Mouse (Mus musculus): ENCODE measurements around the gene Vps37b. TPM values are rescaled to one million over a fixed set of nuclear protein-coding genes. Genes with fewer than 3 reads are reported as not detected.
A peak's percentile ranks its signal among the peaks of the same experiment; 100 is the strongest.

The Vps37b gene
- total RNA-seq, 2 experiments from 2014 or later: 51.4 to 58.3 TPM

DNA sequence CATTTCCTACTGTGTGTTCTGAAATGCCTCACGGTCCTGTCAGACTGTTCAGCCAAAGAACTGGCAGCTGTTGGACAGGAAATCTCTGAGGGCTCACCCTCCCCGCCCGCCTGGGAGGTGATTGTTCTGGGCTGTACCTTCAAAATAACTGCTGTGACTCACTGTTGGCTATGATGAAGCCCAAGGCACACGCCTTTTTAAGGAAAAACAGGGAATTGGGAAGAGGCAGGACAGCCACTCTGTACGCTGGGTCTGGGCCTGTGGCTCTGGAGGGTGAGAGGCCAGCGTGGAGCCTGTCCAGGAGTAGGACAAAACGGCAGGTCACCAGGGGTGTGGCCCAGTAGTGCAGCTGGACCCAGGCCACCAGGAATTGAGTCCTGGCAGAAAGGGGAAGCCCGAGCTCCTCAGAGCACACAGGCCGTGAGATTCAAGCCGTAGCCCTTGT, 39.9 kb downstream of the Vps37b start:
- intact Hi-C loops (cut with DNase I): loop anchor here (5.0 kb wide), 1 partner anchor 165 kb away; no protein-coding TSS in a partner anchor
- DNase-seq (ENCODE audit: low spot score in 2 of 2): no peak

GRCm38 (mm10) chr5:123991321-123991720, 40.7 kb downstream of the Vps37b start:
- DNase-seq (ENCODE audit: low spot score in 2 of 2): no peak
- intact Hi-C loops (cut with DNase I): loop anchor here (5.0 kb wide), 1 partner anchor 164 kb away; no protein-coding TSS in a partner anchor

DNA sequence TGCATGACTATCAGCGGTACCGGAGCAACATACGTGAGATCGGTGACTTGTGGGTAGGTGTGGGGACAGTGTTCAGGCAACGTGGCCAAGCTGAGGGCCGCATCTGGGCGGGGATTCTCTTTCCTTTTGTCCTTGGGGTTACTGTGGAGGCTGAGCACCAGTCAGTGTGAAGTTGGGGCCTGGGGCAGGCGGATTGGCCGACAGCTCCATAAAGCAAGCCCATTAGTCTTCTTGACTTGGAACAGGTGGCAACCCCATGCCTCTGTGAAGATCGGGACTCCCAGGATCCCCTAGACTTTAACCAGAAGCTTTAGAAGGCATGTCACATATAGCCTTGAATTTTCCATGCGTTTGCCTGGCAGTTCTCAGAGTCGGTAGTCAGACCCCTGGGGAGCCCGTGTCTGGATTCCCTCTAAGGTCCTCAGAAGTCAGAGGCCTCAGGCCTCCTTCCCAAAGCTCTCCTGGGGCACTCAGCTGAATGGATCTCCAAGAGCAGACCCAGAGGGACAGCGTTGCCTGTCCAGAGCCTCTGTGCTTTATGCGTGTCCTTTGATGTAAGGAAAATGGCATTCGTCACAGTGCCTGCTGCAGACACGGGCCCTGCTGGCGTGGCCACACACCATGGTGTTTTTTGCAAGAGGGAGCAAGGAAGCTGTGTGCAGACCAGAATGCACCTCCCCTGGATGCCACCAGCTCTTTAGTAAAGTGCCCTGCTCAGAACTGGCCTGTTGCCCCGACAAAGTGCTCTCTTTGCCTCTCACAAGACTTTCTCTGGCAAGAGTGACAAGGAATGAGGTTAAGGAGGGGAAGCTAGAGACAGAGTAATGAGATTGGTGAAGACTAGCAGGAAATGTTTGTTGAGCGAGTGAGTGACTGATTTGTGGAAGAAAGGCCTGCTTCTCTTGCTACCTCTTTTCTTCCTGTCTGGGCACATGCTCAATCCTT, 41.9 kb downstream of the Vps37b start:
- DNase-seq (ENCODE audit: low spot score in 2 of 2): no peak
- intact Hi-C loops (cut with DNase I): loop anchor here (5.0 kb wide), 1 partner anchor 163 kb away; no protein-coding TSS in a partner anchor

DNA sequence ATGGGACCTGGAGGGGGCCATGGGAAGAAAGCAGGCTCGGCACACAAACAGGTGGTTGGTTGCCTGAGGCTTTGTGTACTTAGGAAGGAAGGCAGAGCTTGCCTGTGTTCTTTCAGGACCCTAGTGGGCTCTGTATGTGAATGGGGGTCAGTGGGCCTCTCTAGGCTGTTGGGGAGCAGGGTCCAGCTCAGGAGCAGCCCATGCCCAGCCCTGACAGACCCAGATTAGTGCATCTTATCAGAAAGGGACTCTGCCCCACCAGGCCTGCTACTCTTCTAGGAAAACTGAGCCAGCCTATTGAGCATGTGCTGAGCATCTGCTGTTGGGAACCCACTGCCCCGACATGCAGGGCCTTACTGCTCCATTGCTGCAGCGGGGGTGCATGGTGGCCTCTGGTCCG, 44.6 kb downstream of the Vps37b start:
- DNase-seq (ENCODE audit: low spot score in 2 of 2): no peak
- intact Hi-C loops (cut with DNase I): no loop called here

DNA sequence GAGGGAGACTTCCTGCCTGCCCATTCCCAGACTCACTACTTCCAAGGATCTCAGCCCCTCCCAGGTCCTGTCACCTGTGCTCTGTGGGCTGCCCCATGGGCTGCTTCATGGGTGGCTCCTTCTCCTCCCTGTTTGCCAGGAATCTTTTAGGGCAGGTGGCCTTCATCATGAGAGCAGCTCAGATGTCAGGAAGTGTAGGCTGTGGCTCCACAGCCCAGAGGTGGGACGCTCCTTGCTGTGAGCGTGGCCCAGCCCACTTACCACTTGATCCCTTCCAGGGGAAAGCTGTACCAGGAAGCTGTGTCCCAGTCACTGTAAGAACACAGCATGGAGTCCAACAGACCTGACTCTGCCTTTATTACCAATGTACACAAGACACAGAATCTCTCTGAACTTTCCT, 45.1 kb downstream of the Vps37b start:
- DNase-seq (ENCODE audit: low spot score in 2 of 2): no peak
- intact Hi-C loops (cut with DNase I): no loop called here

DNA sequence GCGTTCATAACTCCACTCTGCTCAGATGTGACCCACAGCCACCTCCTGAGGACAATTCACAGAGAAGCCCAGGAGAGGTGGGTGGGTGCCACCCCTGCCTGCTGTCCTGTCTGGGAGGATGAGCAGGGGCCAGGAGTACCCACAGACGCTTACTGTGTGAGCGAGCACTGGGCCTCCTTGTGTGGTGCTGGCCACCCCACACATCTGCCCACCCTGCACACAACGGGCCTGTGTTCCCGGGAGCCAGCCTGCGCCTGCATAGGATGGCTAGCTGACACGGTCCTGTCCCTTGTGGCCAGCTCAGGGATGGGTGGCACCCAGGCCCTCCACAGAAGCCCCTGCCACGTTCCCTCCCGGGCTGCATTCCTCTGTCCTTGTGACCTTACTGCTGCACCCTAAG, 46.6 kb downstream of the Vps37b start:
- peak in 1 of 2 experiments; percentile 54 for DNase-seq (ENCODE audit: low spot score in 2 of 2)
- intact Hi-C loops (cut with DNase I): no loop called here

DNA sequence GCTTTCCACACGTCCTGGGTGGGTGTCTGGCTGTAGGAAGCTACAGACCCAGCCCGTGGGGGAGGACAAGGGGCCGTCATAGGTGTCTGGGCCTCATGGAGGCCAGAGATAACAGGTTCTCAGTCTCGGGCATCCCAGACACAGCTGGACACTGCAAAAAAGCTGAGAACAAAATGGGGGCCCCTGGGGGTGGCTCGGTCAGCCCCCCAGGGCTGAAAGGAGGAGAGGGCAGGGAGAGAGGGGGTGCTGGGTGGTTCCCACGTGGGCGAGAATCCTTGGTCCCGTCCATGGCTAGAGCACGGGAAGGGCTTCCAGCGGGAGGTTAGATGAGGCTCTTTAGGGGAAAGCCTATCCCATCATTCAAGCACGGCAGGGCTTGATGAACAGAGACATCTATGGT, 49.2 kb downstream of the Vps37b start:
- intact Hi-C loops (cut with DNase I): no loop called here
- no peak for DNase-seq (ENCODE audit: low spot score in 2 of 2)

- intact Hi-C loops (cut with DNase I): no loop called here
- DNase-seq (ENCODE audit: low spot score in 2 of 2): peak in 1 of 2 experiments; percentile 46
Observed at GRCm38 (mm10) chr5:123981250-123981554, 50.9 kb downstream of the Vps37b start.

- DNase-seq (ENCODE audit: low spot score in 2 of 2): no peak
Observed at GRCm38 (mm10) chr5:123980521-123981249, 51.4 kb downstream of the Vps37b start.

DNA sequence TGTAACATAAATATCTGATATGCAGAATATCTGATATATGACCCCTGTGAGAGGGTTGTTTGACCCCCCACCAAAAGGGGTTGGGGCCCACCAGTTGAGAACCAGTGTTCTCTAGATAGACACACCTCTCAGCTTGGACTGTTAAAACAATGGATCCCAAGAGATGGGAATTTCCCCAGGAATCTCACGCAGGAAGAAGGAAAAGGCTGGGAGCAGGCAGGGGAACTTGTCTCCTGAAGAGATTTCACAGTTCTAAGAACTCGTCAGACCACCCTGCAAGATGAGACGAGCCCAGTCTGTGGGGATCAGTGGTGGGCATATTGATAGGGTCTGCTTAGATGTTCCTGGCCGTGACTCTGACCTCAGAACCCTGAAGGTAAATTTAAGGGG, 52.1 kb downstream of the Vps37b start:
- intact Hi-C loops (cut with DNase I): no loop called here
- DNase-seq (ENCODE audit: low spot score in 2 of 2): no peak

More at GRCm38 (mm10) chr5:123980521-123981249, 51.4 kb downstream of the Vps37b start:
- intact Hi-C loops (cut with DNase I): no loop called here

DNA sequence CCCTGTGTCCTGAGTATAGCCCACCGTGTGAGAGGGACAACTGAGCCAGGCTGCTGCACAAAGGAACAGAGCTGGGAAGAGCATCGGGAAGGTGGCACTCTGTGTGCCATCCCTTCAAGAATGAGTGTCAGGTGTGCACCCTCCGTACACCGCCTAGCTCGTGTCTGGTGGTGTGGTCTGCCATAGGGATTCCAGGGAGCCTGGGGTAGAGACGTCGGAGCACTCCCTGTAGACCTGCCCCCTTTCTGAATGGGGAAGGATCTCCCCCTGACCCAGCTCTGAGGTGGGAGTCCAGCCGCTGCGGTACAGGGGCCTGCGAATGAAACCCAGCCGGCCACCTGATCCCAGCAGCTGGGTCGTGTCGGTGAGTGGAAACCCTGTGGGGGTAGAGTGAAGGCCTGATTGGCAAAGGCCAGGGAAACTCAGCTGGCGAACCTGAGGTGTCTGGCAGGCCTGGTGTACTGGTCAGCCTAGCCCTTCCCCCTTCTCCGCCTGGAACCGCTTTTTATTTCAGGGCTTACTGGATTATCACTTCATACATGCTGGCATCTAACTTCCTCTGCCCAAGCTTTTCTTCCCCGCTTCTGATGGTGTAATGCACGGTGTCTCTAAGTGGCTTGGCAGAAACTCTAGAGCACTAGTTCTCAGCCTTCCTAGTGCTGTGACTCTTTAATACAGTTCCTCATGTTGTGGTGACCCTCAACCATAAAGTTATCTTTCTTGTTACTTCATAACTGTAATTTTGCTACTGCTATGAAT, 52.7 kb downstream of the Vps37b start:
- intact Hi-C loops (cut with DNase I): no loop called here
- DNase-seq (ENCODE audit: low spot score in 2 of 2): no peak

DNA sequence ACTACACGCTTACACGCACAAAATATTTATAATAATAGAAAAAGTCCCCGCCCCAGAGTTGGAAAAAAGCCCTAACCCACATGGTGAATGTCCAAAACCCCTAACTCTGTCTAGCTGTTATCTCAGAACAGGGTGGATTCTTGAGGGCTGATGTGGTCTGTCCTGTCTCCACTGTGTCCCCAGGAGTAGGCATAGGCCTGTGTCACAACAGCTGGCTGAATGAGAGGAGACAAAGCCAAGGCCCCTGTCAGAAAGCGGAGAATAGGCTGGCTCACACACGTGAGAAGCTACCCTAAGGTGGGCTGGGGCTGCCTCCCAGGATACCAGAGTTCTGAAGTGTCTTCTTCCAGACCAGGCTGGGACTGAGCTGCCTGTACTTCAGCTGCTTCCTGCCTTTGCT, 53.9 kb downstream of the Vps37b start:
- no peak for DNase-seq (ENCODE audit: low spot score in 2 of 2)
- intact Hi-C loops (cut with DNase I): no loop called here

GRCm38 (mm10) chr5:123977231-123977630, 54.8 kb downstream of the Vps37b start:
- no peak for DNase-seq (ENCODE audit: low spot score in 2 of 2)
- intact Hi-C loops (cut with DNase I): no loop called here

DNA sequence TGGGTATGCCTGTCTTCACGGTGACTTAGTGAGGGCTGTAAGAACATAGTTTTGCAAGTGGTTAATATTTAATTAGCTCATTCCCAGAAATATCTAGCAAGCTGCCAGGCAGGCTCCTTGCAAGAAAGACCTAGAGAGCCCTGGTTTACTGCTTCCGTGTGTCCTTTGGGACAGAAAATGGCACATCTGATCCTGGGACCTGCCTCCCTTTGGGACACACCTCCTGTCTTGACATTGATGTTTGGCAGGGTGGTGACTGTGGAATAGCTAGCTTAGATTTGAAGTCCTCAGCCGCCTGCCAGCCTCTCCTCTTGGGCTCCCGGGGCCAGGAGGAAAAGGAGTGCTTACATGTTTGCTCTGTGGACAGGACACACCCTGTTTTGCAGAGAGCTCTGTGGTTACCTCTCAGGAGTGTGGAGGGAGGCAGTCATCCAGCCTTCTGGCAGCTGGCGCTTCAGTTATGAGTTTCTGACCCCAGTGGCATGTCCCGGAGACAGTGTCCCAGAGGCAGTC, 56.3 kb downstream of the Vps37b start:
- intact Hi-C loops (cut with DNase I): no loop called here
- no peak for DNase-seq (ENCODE audit: low spot score in 2 of 2)

- intact Hi-C loops (cut with DNase I): no loop called here
Observed at GRCm38 (mm10) chr5:123974616-123975111, 57.4 kb downstream of the Vps37b start.

GRCm38 (mm10) chr5:123974179-123974485, 57.9 kb downstream of the Vps37b start:
- no peak for DNase-seq (ENCODE audit: low spot score in 2 of 2)
- intact Hi-C loops (cut with DNase I): no loop called here

More at GRCm38 (mm10) chr5:123974616-123975111, 57.4 kb downstream of the Vps37b start:
- no peak for DNase-seq (ENCODE audit: low spot score in 2 of 2)

DNA sequence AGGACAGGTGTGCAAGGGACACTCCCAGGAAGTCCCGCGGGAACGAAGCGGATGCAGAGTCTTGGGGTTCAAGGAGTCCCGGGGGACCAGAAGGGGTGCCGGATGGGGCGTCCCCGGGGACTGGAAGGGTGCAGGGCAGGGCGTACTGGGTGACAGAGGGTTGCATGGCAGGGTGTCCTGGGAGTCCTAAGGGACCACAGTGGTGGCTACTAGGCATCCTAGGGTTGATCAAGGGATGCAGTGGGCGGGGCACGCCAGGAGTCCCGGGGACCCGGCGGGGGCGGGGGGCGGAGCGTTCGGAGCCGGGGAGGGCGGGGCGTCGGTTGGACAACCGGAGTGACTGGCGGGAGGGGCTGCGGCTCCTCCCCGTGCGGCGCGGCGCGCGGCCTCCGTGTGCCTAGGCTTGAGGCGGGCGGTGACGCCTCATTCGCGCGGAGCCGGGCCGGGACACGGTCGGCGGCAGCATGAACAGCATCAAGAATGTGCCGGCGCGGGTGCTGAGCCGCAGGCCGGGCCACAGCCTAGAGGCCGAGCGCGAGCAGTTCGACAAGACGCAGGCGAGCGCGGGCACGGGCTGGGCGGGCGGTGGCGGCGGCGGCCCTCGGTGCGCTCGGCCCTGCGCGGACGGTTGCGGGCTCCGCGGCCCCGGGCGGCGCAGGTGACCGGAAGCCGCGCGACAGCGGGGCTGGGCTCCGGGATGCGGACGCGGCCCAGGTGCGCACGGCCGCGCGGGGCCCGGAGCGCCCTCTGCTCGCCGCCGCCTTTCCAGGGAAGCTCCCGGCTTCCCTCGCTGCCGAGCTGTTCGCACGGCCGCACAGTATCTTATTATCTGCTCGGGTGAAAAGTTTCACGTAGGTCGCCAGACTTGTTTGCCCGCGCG, 58.5 kb downstream of the Vps37b start, which contains the start of gene Hip1r:
Hip1r (plus strand) TSS at position 330 of the 880 bp plus-strand sequence.
- intact Hi-C loops (cut with DNase I): no loop called here

GRCm38 (mm10) chr5:123972453-123972852, 59.6 kb downstream of the Vps37b start:
- no peak for DNase-seq (ENCODE audit: low spot score in 2 of 2)
- intact Hi-C loops (cut with DNase I): no loop called here

More for the DNA sequence above, 58.5 kb downstream of the Vps37b start, which contains the start of gene Hip1r:
- peak in 1 of 2 experiments; percentile 74 for DNase-seq (ENCODE audit: low spot score in 2 of 2)

Measured in left cerebral cortex, postnatal 14 days (tissue).